9 mouse cellular contexts compared by ENCODE assay signal in the genomic region with DNA sequence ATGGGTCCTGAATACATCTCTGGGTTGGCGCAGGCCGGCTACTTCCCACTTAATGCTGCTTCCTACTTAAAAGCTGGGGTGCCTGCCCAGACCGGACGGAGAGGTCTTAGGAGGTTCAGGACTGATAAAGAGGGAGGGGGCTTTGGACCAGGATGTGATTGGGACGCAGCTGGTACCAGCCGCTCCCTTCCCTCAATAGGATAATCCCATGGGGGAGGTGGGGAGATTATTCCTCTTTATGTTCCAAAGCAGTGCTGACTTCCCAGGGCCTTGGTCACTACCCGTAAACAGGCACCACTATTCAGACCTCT. TPM values are rescaled to one million over a fixed set of nuclear protein-coding genes. Genes with fewer than 3 reads are reported as not detected.
DNase-seq lines count a peak whose midpoint lies in the region; ATAC-seq and TF ChIP-seq lines count a peak whose summit lies in the region.
"Had no signal": no experiment of that assay in that cellular context is flagged by ENCODE, and none has a peak within 500 bp of the region (broad histone marks: within the 10 kb centered on the region; RNA-seq: fewer than 3 reads in every experiment).

No protein-coding gene starts in this region.

- peak overlapping the region; percentile 95 for H3K4me2 ChIP-seq in neural tube, embryonic 11.5 days (ENCODE audit: low read depth)
- H3K4me2 ChIP-seq in forebrain, postnatal 0 days (ENCODE audit: low read depth) = peak overlapping the region; percentile 97
- peak overlapping the region; percentile 69 for H3K4me2 ChIP-seq in liver, embryonic 13.5 days
- H3K4me2 ChIP-seq in stomach, postnatal 0 days (replicated peaks; ENCODE audit: low read depth) = peak overlapping the region; percentile 96

- H3K4me3 ChIP-seq in neural tube, embryonic 11.5 days (ENCODE audit: low read depth, low read length) = peak overlapping the region; percentile 59
- H3K4me3 ChIP-seq in forebrain, postnatal 0 days (ENCODE audit: low read depth, low read length) = peak overlapping the region; percentile 59
- peak overlapping the region; percentile 55 for H3K4me3 ChIP-seq in liver, embryonic 13.5 days (replicated peaks)
- peak overlapping the region; percentile 58 for H3K4me3 ChIP-seq in stomach, postnatal 0 days (ENCODE audit: low read depth, low read length)

- H3K27me3 ChIP-seq in neural tube, embryonic 11.5 days (ENCODE audit: control insufficient read depth, insufficient read depth, low read length) = peaks cover 19% of the 10 kb centered on the region
- H3K27me3 ChIP-seq in forebrain, postnatal 0 days (ENCODE audit: insufficient read depth, low read length) = peaks cover 15% of the 10 kb centered on the region
- peaks cover 69% of the 10 kb centered on the region for H3K27me3 ChIP-seq in liver, embryonic 13.5 days
- H3K27me3 ChIP-seq in stomach, postnatal 0 days (ENCODE audit: control insufficient read depth, insufficient read depth, low read length) = no peaks in the 10 kb centered on the region

- H3K4me1 ChIP-seq in neural tube, embryonic 11.5 days (ENCODE audit: control insufficient read depth, insufficient read depth, low read length) = peaks cover 10% of the 10 kb centered on the region
- peaks cover 4% of the 10 kb centered on the region; the same call in 1 of the 2 replicates for H3K4me1 ChIP-seq in forebrain, postnatal 0 days (ENCODE audit: insufficient read depth)
- peaks cover 43% of the 10 kb centered on the region for H3K4me1 ChIP-seq in liver, embryonic 13.5 days (replicated peaks)
- H3K4me1 ChIP-seq in stomach, postnatal 0 days (replicated peaks; ENCODE audit: control insufficient read depth, insufficient read depth) = no peaks in the 10 kb centered on the region

- 9% methylated on average over 7 of the region's 7 CpGs for WGBS in neural tube, embryonic 11.5 days
- WGBS in forebrain, postnatal 0 days = 4% methylated on average over 7 of the region's 7 CpGs
- WGBS in liver, embryonic 13.5 days (ENCODE audit: insufficient replicate concordance) = 13% methylated on average over 7 of the region's 7 CpGs
- WGBS in stomach, postnatal 0 days = 14% methylated on average over 7 of the region's 7 CpGs

- DNase-seq in neural tube, embryonic 11.5 days (ENCODE audit: low spot score) = no peak
- no peak for DNase-seq in neural tube, embryonic 10.5 days (ENCODE audit: extremely low spot score, low spot score)
- DNase-seq in forebrain, postnatal 0 days = no peak
- DNase-seq in liver, embryonic 13.5 days = no peak
- no peak for DNase-seq in stomach, postnatal 0 days (ENCODE audit: low spot score)
- no peak for DNase-seq in right cerebral cortex, postnatal 14 days
- DNase-seq in frontal cortex, postnatal 25 days (ENCODE audit: low spot score in 2 of 2) = no peak

- no peaks in the 10 kb centered on the region for H3K36me3 ChIP-seq in neural tube, embryonic 11.5 days (ENCODE audit: control insufficient read depth, insufficient read depth, low read length)
- H3K36me3 ChIP-seq in forebrain, postnatal 0 days (ENCODE audit: insufficient read depth) = no peaks in the 10 kb centered on the region
- H3K36me3 ChIP-seq in liver, embryonic 13.5 days = no peaks in the 10 kb centered on the region
- H3K36me3 ChIP-seq in stomach, postnatal 0 days (ENCODE audit: control insufficient read depth, insufficient read depth, low read length) = no peaks in the 10 kb centered on the region

- H3K9ac ChIP-seq in neural tube, embryonic 11.5 days (ENCODE audit: low read length) = peak overlapping the region; percentile 73
- H3K9ac ChIP-seq in forebrain, postnatal 0 days = peak overlapping the region; percentile 68
- H3K9ac ChIP-seq in liver, embryonic 13.5 days = peak overlapping the region; percentile 54
- peak overlapping the region; percentile 72 for H3K9ac ChIP-seq in stomach, postnatal 0 days (ENCODE audit: low read length)

- H3K9me3 ChIP-seq in neural tube, embryonic 11.5 days (ENCODE audit: control insufficient read depth, low read length) = no peaks in the 10 kb centered on the region
- H3K9me3 ChIP-seq in forebrain, postnatal 0 days (ENCODE audit: low read length) = no peaks in the 10 kb centered on the region
- no peaks in the 10 kb centered on the region for H3K9me3 ChIP-seq in liver, embryonic 13.5 days (replicated peaks)
- no peaks in the 10 kb centered on the region for H3K9me3 ChIP-seq in stomach, postnatal 0 days (ENCODE audit: control insufficient read depth, low read length)

- TF ChIP-seq EP300 in stomach, postnatal 0 days (optimal IDR thresholded peaks at IDR 0.05) = no peak

- TF ChIP-seq CTCF in forebrain, postnatal 0 days (IDR thresholded peaks at IDR 0.05; ENCODE audit: low read depth) = 0 out of 2 replicates have a peak, but pooled peaks have one; percentile 1
- TF ChIP-seq CTCF in stomach, postnatal 0 days (IDR thresholded peaks at IDR 0.05; ENCODE audit: low read depth) = no peak

- H3K27ac ChIP-seq in neural tube, embryonic 11.5 days (ENCODE audit: low read depth, low read length) = 0 out of 2 replicates have a peak overlapping the region, but pooled peaks have one; percentile 27
- no peak overlapping the region for H3K27ac ChIP-seq in forebrain, postnatal 0 days (ENCODE audit: low read depth, low read length)
- no peak overlapping the region for H3K27ac ChIP-seq in liver, embryonic 13.5 days
- peak overlapping the region; percentile 89 for H3K27ac ChIP-seq in stomach, postnatal 0 days (replicated peaks)
- H3K27ac ChIP-seq: macrophage had no signal

- no peak; the same call in 1 of the 2 replicates for ATAC-seq in neural tube, embryonic 11.5 days (ENCODE audit: insufficient read depth, low FRiP score, low TSS enrichment)
- ATAC-seq in forebrain, postnatal 0 days = no peak
- no peak for ATAC-seq in liver, embryonic 13.5 days (ENCODE audit: low read depth)
- ATAC-seq in stomach, postnatal 0 days (ENCODE audit: low FRiP score, low TSS enrichment) = no peak; the same call in 1 of the 2 replicates
- ATAC-seq: activated CD4-positive, CD25-positive, alpha-beta regulatory T cell, adult 4 months had no signal

RNA-seq across cellular contexts. Expression of a gene that starts 0.8 kb away (rescaled TPM):
- polyA plus RNA-seq in neural tube, embryonic 11.5 days (2014; fragmentation: Nextera tagmentation; extraction: Ambion mirVana) = 72.6 and 73.3 TPM in 2 replicates
- total RNA-seq in forebrain, postnatal 0 days (2014; rRNA removed) = 42.9 and 46.0 TPM in 2 replicates
- 93.4 and 102 TPM in 2 replicates for polyA plus RNA-seq in forebrain, postnatal 0 days (2015; fragmentation: Nextera tagmentation; extraction: Ambion mirVana)
- 23.4 and 25.4 TPM in 2 replicates for polyA plus RNA-seq in liver, embryonic 13.5 days (2015; fragmentation: Nextera tagmentation; extraction: Ambion mirVana)
- 62.3 and 64.9 TPM in 2 replicates for polyA plus RNA-seq in stomach, postnatal 0 days (2015; fragmentation: Nextera tagmentation; extraction: Ambion mirVana)
- polyA plus RNA-seq: activated CD4-positive, CD25-positive, alpha-beta regulatory T cell, adult 4 months; macrophage had no signal

RNA-seq across cellular contexts. Expression of a gene that starts 6.8 kb away (rescaled TPM):
- polyA plus RNA-seq in neural tube, embryonic 11.5 days (2014; fragmentation: Nextera tagmentation; extraction: Ambion mirVana) = 124 and 126 TPM in 2 replicates
- 71.7 and 75.8 TPM in 2 replicates for total RNA-seq in forebrain, postnatal 0 days (2014; rRNA removed)
- 135 and 138 TPM in 2 replicates for polyA plus RNA-seq in forebrain, postnatal 0 days (2015; fragmentation: Nextera tagmentation; extraction: Ambion mirVana)
- 98.5 and 99.4 TPM in 2 replicates for polyA plus RNA-seq in liver, embryonic 13.5 days (2015; fragmentation: Nextera tagmentation; extraction: Ambion mirVana)
- 141 and 157 TPM in 2 replicates for polyA plus RNA-seq in stomach, postnatal 0 days (2015; fragmentation: Nextera tagmentation; extraction: Ambion mirVana)

RNA-seq across cellular contexts. Expression of a gene that starts 13.7 kb away (rescaled TPM):
- polyA plus RNA-seq in neural tube, embryonic 11.5 days (2014; fragmentation: Nextera tagmentation; extraction: Ambion mirVana) = 6.4 and 7.6 TPM in 2 replicates
- 3.2 and 5.4 TPM in 2 replicates for total RNA-seq in forebrain, postnatal 0 days (2014; rRNA removed)
- polyA plus RNA-seq in forebrain, postnatal 0 days (2015; fragmentation: Nextera tagmentation; extraction: Ambion mirVana) = 7.8 and 9.1 TPM in 2 replicates
- polyA plus RNA-seq in liver, embryonic 13.5 days (2015; fragmentation: Nextera tagmentation; extraction: Ambion mirVana) = 5.5 and 7.9 TPM in 2 replicates
- 15.9 and 18.4 TPM in 2 replicates for polyA plus RNA-seq in stomach, postnatal 0 days (2015; fragmentation: Nextera tagmentation; extraction: Ambion mirVana)
- polyA plus RNA-seq: macrophage had no signal

RNA-seq across cellular contexts. Expression of a gene that starts 20.4 kb away (rescaled TPM):
- 11.2 and 12.4 TPM in 2 replicates for polyA plus RNA-seq in neural tube, embryonic 11.5 days (2014; fragmentation: Nextera tagmentation; extraction: Ambion mirVana)
- total RNA-seq in forebrain, postnatal 0 days (2014; rRNA removed) = 25.6 and 27.7 TPM in 2 replicates
- polyA plus RNA-seq in forebrain, postnatal 0 days (2015; fragmentation: Nextera tagmentation; extraction: Ambion mirVana) = 18.8 and 22.5 TPM in 2 replicates
- polyA plus RNA-seq in liver, embryonic 13.5 days (2015; fragmentation: Nextera tagmentation; extraction: Ambion mirVana) = 6.6 and 7.4 TPM in 2 replicates
- 8.1 and 9.4 TPM in 2 replicates for polyA plus RNA-seq in stomach, postnatal 0 days (2015; fragmentation: Nextera tagmentation; extraction: Ambion mirVana)

RNA-seq across cellular contexts. Expression of a gene that starts 32.2 kb away (rescaled TPM):
- polyA plus RNA-seq in neural tube, embryonic 11.5 days (2014; fragmentation: Nextera tagmentation; extraction: Ambion mirVana) = 1.6 and 2.5 TPM in 2 replicates
- 0.10 and 0.15 TPM in 2 replicates for total RNA-seq in forebrain, postnatal 0 days (2014; rRNA removed)
- polyA plus RNA-seq in forebrain, postnatal 0 days (2015; fragmentation: Nextera tagmentation; extraction: Ambion mirVana) = 0.36 and 0.61 TPM in 2 replicates
- 0.63 and 0.85 TPM in 2 replicates for polyA plus RNA-seq in liver, embryonic 13.5 days (2015; fragmentation: Nextera tagmentation; extraction: Ambion mirVana)
- polyA plus RNA-seq in stomach, postnatal 0 days (2015; fragmentation: Nextera tagmentation; extraction: Ambion mirVana) = 0.30 and 0.33 TPM in 2 replicates

Comparison
In these comparisons a context has a peak if more than half of its experiments do, and no peak if none do; other contexts are left out.
1. H3K27ac ChIP-seq: peak in neural tube, embryonic 11.5 days (single experiment) and stomach, postnatal 0 days (single experiment); none in forebrain, postnatal 0 days (single experiment) and liver, embryonic 13.5 days (single experiment).
2. Peak in every context shown above with its lines, with median percentiles within 50 percentile points of each other: H3K4me2 ChIP-seq, H3K4me3 ChIP-seq and H3K9ac ChIP-seq.